Mouse (Mus musculus): Measurements from ENCODE around the gene Try5.
"Not testable (repeated sequence)": the region's sequence is repeated elsewhere in the genome, so short reads cannot be mapped to it uniquely, and the experiment has no call there.

Gene Try5

DNA sequence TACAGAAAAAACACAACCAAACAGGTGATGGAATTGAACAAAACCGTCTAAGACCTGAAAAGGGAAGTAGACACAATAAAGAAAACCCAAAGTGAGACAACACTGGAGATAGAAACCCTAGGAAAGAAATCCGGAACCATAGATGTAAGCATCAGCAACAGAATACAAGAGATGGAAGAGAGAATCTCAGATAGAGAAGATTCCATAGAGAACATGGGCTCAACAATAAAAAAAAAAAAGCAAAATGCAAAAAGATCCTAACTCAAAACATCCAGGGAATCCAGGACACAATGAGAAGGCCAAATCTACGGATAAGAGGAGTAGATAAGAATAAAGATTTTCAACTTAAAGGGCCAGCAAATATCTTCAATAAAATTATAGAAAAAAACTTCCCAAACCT, at the start of gene Try5:
Gene Try5 (minus strand): TSS at position 101 of the 400 bp plus-strand sequence.
- not testable (repeated sequence) for DNase-seq

DNA sequence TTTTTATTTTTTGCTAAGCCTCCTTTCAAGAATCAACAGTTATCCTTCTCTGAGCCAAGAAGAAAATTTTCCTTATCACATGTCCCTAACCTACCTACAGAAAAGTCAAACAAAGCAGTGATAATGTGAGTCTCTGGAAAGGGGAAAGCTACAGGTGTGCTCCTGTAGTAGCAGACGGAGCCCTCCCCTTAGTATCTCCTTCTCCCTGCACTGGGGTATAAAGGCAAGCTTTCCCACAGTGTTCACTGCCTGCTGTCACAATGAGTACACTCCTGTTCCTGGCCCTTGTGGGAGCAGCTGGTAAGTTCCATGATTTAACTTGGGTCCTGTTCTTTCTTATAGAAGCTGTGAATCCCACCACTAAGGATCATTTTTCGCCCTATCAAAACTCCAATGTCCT, 37.3 kb upstream of the Try5 start, which contains the start of gene Try10:
Gene Try10 (plus strand): TSS at position 174 of the 400 bp plus-strand sequence.
- no peak for DNase-seq

DNA sequence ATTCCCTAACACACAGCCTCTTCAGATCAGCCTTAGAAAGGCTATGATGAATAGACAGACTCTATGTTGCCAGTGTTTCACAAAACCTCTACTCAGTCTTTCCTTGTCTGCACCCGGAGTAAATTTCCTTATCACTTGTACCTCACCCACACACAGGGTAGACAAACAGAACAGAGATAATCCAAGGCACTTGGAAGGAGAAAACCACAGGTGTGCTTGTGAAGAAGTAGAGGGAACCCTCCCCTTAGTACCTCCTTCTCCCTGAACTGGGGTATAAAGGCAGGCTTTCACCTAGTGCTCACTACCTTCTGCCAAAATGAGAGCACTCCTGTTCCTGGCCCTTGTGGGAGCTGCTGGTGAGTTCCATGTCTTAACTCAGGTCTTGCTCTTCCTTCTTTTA, 14.7 kb downstream of the Try5 start, which contains the start of gene Try4:
Gene Try4 (plus strand): TSS at position 301 of the 400 bp plus-strand sequence.
- DNase-seq = no peak

DNA sequence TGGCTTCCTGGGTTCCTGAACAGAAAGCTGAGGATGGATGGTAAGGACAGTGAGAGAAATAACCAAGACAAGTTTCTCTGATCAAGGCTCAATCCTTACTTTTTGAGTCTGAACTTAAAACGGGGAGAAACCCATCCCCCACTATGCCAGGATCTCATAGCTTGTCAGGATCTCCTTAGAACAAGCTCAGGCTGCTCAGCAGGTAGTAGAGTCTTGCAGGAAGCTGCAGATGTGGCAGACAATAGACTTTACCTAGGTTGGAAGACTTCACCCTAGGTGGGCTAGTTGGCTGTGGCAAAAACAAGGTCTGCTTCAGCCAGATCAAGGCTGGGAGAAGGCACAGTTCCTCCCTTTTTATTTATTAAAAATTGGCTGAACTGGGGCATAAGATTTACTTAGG, 18.4 kb downstream of the Try5 start:
- DNase-seq = no peak

DNA sequence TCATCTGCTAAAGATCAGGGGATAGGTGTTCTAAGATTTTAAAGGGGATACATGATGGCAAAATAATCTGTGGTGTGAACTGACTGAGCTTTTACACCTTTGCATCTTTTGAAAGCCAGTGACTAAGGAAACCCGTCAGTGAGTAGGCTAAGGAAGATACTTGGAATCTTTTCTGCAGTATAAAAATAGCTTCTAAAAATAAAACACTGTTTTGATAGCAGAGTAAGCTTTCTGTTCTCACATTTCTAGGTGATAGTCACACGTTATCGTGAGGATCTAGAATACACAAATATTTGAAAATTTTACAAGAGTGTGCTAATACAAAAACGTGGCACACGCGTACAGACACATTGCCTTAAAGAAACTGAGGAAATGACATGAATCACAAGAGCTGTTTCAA, 50.5 kb downstream of the Try5 start:
- no peak for DNase-seq

DNA sequence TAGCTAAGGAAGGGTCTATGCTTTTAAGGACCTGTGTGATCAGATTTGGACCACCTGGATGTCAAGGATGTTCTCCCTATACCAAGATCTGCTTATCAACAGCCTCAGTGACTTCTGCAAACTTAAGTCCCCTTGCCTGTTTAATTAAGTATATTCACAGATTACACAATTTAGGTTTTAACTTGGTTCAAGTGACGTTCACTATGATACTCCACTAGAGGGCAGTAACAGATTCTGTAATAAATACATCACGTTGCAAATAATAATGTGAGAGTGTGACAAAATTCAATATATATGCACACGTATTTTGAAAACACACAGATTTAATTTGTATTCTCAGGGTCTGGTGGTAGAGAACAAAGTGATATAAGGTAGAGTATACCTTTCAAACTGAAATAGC, 53.8 kb downstream of the Try5 start:
- no peak for DNase-seq
